Mouse (Mus musculus): Measurements from ENCODE around the gene Eif4a1.

Gene Eif4a1

GRCm38 (mm10) chr11:69698574-69698973 lies 26.4 kb upstream of the Eif4a1 start:
- DNase-seq = no peak

- DNase-seq = no peak
These were observed 25.2 kb upstream of the Eif4a1 start for GRCm38 (mm10) chr11:69697396-69697795.

GRCm38 (mm10) chr11:69695361-69696181 lies 23.3 kb upstream of the Eif4a1 start, which contains the start of the genes Tnfsf12 and Tnfsfm13:
Gene Tnfsf12 (minus strand): TSS chr11:69695849.
Gene Tnfsfm13 (minus strand): TSS chr11:69696098.
- peak; percentile 82 to 86 for DNase-seq

- DNase-seq = no peak
These were observed 22.8 kb upstream of the Eif4a1 start for GRCm38 (mm10) chr11:69695046-69695360.

GRCm38 (mm10) chr11:69693421-69693965 lies 21.3 kb upstream of the Eif4a1 start:
- DNase-seq = no peak

GRCm38 (mm10) chr11:69692863-69693262 lies 20.6 kb upstream of the Eif4a1 start:
- no peak for DNase-seq

GRCm38 (mm10) chr11:69692196-69692811 lies 20.1 kb upstream of the Eif4a1 start:
- no peak for DNase-seq

- DNase-seq = no peak
These were observed 17.7 kb upstream of the Eif4a1 start for GRCm38 (mm10) chr11:69689891-69690290.

- no peak for DNase-seq
These were observed 14.8 kb upstream of the Eif4a1 start for GRCm38 (mm10) chr11:69687061-69687460.

- DNase-seq = peak; percentile 90 to 91
These were observed 14.2 kb upstream of the Eif4a1 start for GRCm38 (mm10) chr11:69686377-69686776.

- DNase-seq = peak; percentile 78 to 82
These were observed 13.4 kb upstream of the Eif4a1 start, which contains the start of gene Tnfsf13 for GRCm38 (mm10) chr11:69685526-69686148. Gene Tnfsf13 (minus strand): TSS chr11:69685784.

- DNase-seq = peak; percentile 54 to 61
These were observed 12.7 kb upstream of the Eif4a1 start for GRCm38 (mm10) chr11:69684936-69685335.

GRCm38 (mm10) chr11:69684128-69684745 lies 12.0 kb upstream of the Eif4a1 start:
- DNase-seq = peak; percentile 42 to 48

GRCm38 (mm10) chr11:69683576-69683975 lies 11.4 kb upstream of the Eif4a1 start:
- DNase-seq = peak in 1 of 2 experiments; percentile 31

GRCm38 (mm10) chr11:69682840-69683533 lies 10.8 kb upstream of the Eif4a1 start:
- peak; percentile 96 to 97 for DNase-seq

GRCm38 (mm10) chr11:69682209-69682839 lies 10.1 kb upstream of the Eif4a1 start:
- DNase-seq = peak in 1 of 2 experiments; percentile 39

GRCm38 (mm10) chr11:69681314-69682208 lies 9.3 kb upstream of the Eif4a1 start, which contains the start of gene Senp3:
Gene Senp3 (minus strand): TSS chr11:69682084.
- peak; percentile 99 for DNase-seq

- peak; percentile 29 to 38 for DNase-seq
These were observed 8.1 kb upstream of the Eif4a1 start for GRCm38 (mm10) chr11:69680136-69680855.

- no peak for DNase-seq
These were observed 6.9 kb upstream of the Eif4a1 start for GRCm38 (mm10) chr11:69679144-69679543.

- DNase-seq = no peak
These were observed 498 bp downstream of the Eif4a1 start for GRCm38 (mm10) chr11:69671726-69672124.
